Mouse (Mus musculus) ES-Bruce4 (cell line): ENCODE results near the gene Frmd8.

Source experiments
- CTCF ChIP-seq: IDR thresholded peaks from one replicate; pipeline ENCODE4 v1.8.1; 2011; ENCODE audit warnings: low read depth, low read length
- EP300 ChIP-seq: IDR thresholded peaks from 2 replicates; pipeline ENCODE4 v1.6.1; 2011; ENCODE audit warnings: low read depth, low read length; ENCODE audit not compliant: insufficient read depth

- TF ChIP-seq CTCF: no peak
- no peak for TF ChIP-seq EP300
Observed at GRCm38 (mm10) chr19:5850860-5851259, 24.2 kb downstream of the Frmd8 start.
